In genomic region chr5:99152299-99152698, GRCm38 (mm10) we compare ENCODE assay signal across 20 mouse cellular contexts.
DNase-seq lines count a peak whose midpoint lies in the region; ATAC-seq and TF ChIP-seq lines count a peak whose summit lies in the region.
"Had no signal": no experiment of that assay in that cellular context is flagged by ENCODE, and none has a peak within 500 bp of the region (broad histone marks: within the 10 kb centered on the region; RNA-seq: fewer than 3 reads in every experiment).

No protein-coding gene starts in this region.

- H3ac ChIP-seq in C2C12 (ENCODE audit: control insufficient read depth, insufficient read length, low read depth) (no peak overlapping the region), myocyte (ENCODE audit: control insufficient read depth, insufficient read length) (no peak overlapping the region)

- WGBS in hindbrain, embryonic 14.5 days: 87% methylated on average over 4 of the region's 4 CpGs

- H3K79me3 ChIP-seq in C2C12 (ENCODE audit: low read depth): no peaks in the 10 kb centered on the region

- H3K79me2 ChIP-seq in C2C12 (ENCODE audit: control insufficient read depth, insufficient read depth): no peaks in the 10 kb centered on the region
- H3K79me2 ChIP-seq in myocyte (ENCODE audit: control insufficient read depth, insufficient read depth): no peaks in the 10 kb centered on the region

- H3K36me3 ChIP-seq in C2C12 (ENCODE audit: control insufficient read depth, insufficient read depth) (no peaks in the 10 kb centered on the region), myocyte (ENCODE audit: control insufficient read depth, insufficient read depth) (no peaks in the 10 kb centered on the region)
- no peaks in the 10 kb centered on the region for H3K36me3 ChIP-seq in hindbrain, embryonic 14.5 days (replicated peaks; ENCODE audit: control insufficient read depth, insufficient read depth)
- H3K36me3 ChIP-seq: G1E had no signal

- H3K4me1 ChIP-seq in hindbrain, embryonic 14.5 days (replicated peaks; ENCODE audit: control insufficient read depth, insufficient read depth, low read length): no peaks in the 10 kb centered on the region

- no peak overlapping the region for H3K9ac ChIP-seq in hindbrain, embryonic 14.5 days

- peak overlapping the region; percentile 51 for H3K4me2 ChIP-seq in myocyte (ENCODE audit: low read depth)
- H3K4me2 ChIP-seq in hindbrain, embryonic 14.5 days (replicated peaks): no peak overlapping the region

- no peak overlapping the region for H3K27ac ChIP-seq in hindbrain, embryonic 14.5 days

- no peaks in the 10 kb centered on the region for H3K9me3 ChIP-seq in hindbrain, embryonic 14.5 days (ENCODE audit: control insufficient read depth, low read length)

- no peak for DNase-seq in left cerebral cortex, adult 8-10 months (ENCODE audit: low spot score in 2 of 2)
- no peak for DNase-seq in hindbrain, embryonic 14.5 days (ENCODE audit: low spot score)
- DNase-seq: adrenal gland, adult 2 months; adrenal gland, adult 8-10 months; adrenal gland, postnatal 10 days; adrenal gland, postnatal 14 days; adrenal gland, postnatal 25 days; adrenal gland, postnatal 36 days; B cell, adult 2 months; cerebellum, adult 11 months; cerebellum, adult 11-12 months; cerebellum, adult 18-20 months; cerebellum, adult 2 months had no signal

- no peaks in the 10 kb centered on the region for H3K27me3 ChIP-seq in C2C12 (ENCODE audit: control insufficient read depth, insufficient read depth, insufficient read length)
- H3K27me3 ChIP-seq in myocyte (ENCODE audit: control insufficient read depth, insufficient read depth, insufficient read length): no peaks in the 10 kb centered on the region
- no peaks in the 10 kb centered on the region for H3K27me3 ChIP-seq in hindbrain, embryonic 14.5 days (ENCODE audit: control insufficient read depth, insufficient read depth, low read length)
- H3K27me3 ChIP-seq: CH12.LX, Patski had no signal

- no peak for TF ChIP-seq POLR2A in myocyte (IDR thresholded peaks at IDR 0.05; ENCODE audit: insufficient read length, low read depth)

- TF ChIP-seq CTCF in C2C12 (IDR thresholded peaks at IDR 0.05; ENCODE audit: control insufficient read depth, insufficient read depth, insufficient read length): no peak

- H3K4me3 ChIP-seq in C2C12 (ENCODE audit: insufficient read depth, poor library complexity, severe bottlenecking) (no peak overlapping the region), myocyte (no peak overlapping the region)
- no peak overlapping the region for H3K4me3 ChIP-seq in hindbrain, embryonic 14.5 days (replicated peaks; ENCODE audit: low read length)

- no peak for ATAC-seq in hindbrain, embryonic 14.5 days (ENCODE audit: low FRiP score)
- ATAC-seq: activated CD4-positive, CD25-positive, alpha-beta regulatory T cell, adult 4 months; CD4-positive, CD25-positive, alpha-beta regulatory T cell, adult 4 months; Patski had no signal

TF ChIP-seq in C2C12, 6 proteins besides CTCF, POLR2A, EP300 and RAD21:
- TF ChIP-seq MAX (IDR thresholded peaks at IDR 0.05) (no peak), CEBPB (IDR thresholded peaks at IDR 0.05; ENCODE audit: low read depth) (no peak), MYOG (IDR thresholded peaks at IDR 0.05; ENCODE audit: control insufficient read depth, extremely low read depth, insufficient read length) (no peak), MYOD1 (IDR thresholded peaks at IDR 0.05; ENCODE audit: control insufficient read depth, insufficient read length, low read depth) (no peak), USF1 (IDR thresholded peaks at IDR 0.05; ENCODE audit: low read depth) (peak; percentile 78), FOSL1 (IDR thresholded peaks at IDR 0.05; ENCODE audit: insufficient read depth, low read length, poor library complexity, severe bottlenecking) (no peak)

TF ChIP-seq in myocyte, 11 proteins besides CTCF, POLR2A, EP300 and RAD21:
- TF ChIP-seq USF1 (IDR thresholded peaks at IDR 0.05; ENCODE audit: low read depth) (peak; percentile 70), TCF3 (IDR thresholded peaks at IDR 0.05; ENCODE audit: insufficient read length, low read depth) (no peak)
